Mouse (Mus musculus): ENCODE measurements at regions not wholly inside any gene's neighbourhood (a gene's known extent, or its start where the extent isn't known, plus 50 kb on each side); places are given as distances from the start of the nearest gene placed in this dataset.
A peak's percentile ranks its signal among the peaks of the same experiment; 100 is the strongest.

GRCm38 (mm10) chr2:75555676-75556075, 103.4 kb upstream of the Hnrnpa3 start:
- Histone ChIP-seq H3K27ac (replicated peaks) (no peak overlapping the region), H3K4me3 (no peak overlapping the region), H3K4me1 (no peaks in the 10 kb centered on the region), H3K27me3 (no peaks in the 10 kb centered on the region), H3K9me3 (no peaks in the 10 kb centered on the region), H3K36me3 (no peaks in the 10 kb centered on the region), H3K4me2 (replicated peaks) (no peak overlapping the region), H3K9ac (replicated peaks) (no peak overlapping the region)
- ATAC-seq (ENCODE audit: low FRiP score, low read depth): no peak
- 87% methylated on average over 8 of the region's 8 CpGs for WGBS

- no peak overlapping the region for H3K4me2 ChIP-seq (replicated peaks)
- 73% methylated on average over 7 of the region's 7 CpGs for WGBS
- no peaks in the 10 kb centered on the region for H3K36me3 ChIP-seq
- no peak overlapping the region for H3K27ac ChIP-seq (replicated peaks)
- H3K4me3 ChIP-seq: no peak overlapping the region
- H3K4me1 ChIP-seq: no peaks in the 10 kb centered on the region
- ATAC-seq (ENCODE audit: low FRiP score, low read depth): no peak
- H3K27me3 ChIP-seq: no peaks in the 10 kb centered on the region
- no peaks in the 10 kb centered on the region for H3K9me3 ChIP-seq
- no peak overlapping the region for H3K9ac ChIP-seq (replicated peaks)
Measured at GRCm38 (mm10) chr2:75556744-75557143, 102.3 kb upstream of the Hnrnpa3 start.

DNA sequence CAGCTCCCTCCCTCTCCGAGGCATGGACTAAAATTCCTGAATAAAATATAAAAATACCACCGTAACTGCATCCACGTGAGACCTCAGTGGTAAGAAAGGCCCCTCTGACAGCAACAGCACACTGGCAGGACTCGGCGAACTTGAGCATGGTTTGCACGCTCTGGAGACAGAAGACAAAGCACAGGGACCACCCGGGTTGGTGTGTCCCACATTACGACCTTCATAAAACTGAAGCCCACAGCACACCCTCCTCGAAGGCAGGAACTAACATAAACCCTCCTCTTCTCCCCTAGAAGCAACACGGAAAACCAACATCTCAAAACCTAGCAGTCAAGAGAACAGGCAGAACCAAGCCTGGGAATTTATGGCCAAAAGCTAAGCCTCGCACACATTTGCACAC, 101.7 kb upstream of the Hnrnpa3 start:
- no peak overlapping the region for H3K27ac ChIP-seq (replicated peaks)
- H3K27me3 ChIP-seq: no peaks in the 10 kb centered on the region
- H3K9ac ChIP-seq (replicated peaks): no peak overlapping the region
- no peak overlapping the region for H3K4me2 ChIP-seq (replicated peaks)
- no peaks in the 10 kb centered on the region for H3K9me3 ChIP-seq
- H3K36me3 ChIP-seq: no peaks in the 10 kb centered on the region
- H3K4me3 ChIP-seq: no peak overlapping the region
- ATAC-seq (ENCODE audit: low FRiP score, low read depth): no peak
- WGBS: 82% methylated on average over 11 of the region's 11 CpGs
- no peaks in the 10 kb centered on the region for H3K4me1 ChIP-seq

DNA sequence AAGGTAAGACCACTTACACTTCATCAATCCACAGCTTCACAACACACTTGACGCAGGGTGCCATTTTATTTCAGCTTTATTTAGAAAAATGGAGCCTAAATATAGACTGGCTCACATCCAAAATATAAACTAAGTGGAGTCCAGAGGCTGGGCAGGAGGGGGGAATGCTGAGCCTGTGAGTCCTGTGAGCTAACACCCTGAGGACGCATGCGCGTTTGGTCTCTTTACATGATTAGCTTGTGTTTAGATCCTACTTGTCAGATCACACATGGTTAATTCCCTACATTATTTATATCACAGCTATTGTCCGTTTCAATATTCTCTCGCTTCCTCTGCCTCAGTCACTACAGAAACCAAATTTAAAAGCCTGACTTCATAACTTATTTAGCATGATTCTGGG, 99.1 kb upstream of the Hnrnpa3 start:
- Histone ChIP-seq H3K4me1 (no peaks in the 10 kb centered on the region), H3K27ac (replicated peaks) (no peak overlapping the region)

DNA sequence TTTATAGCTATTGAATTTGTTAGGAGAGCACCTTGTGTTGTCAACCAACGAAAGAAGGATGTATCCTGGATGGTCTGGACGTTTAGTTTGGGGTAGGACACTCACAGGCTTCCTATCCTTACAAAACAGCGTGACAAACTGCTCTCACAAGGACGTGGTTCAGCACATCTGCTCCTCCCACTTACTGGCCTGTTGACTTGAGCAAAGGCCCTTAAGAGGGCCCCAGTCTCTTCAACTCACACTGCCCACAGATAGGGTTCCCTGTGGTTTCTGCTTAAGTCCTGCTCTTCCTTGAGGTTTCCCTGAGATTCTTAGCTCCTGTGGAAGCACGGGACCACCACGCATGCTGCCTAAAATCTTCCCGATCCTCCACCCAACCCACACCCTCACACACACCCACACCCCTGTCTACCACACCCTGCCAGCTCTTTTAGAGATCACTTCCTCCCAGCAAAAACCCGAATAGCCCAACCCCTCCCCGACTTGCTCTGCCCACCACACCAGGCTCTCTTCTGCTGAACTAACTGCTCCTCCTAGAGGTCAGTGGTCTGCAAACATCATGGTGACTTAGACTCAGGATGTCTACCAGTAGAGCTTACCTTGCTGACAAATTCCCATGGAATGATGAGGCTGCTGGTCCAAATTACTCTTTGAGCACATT, 95.7 kb upstream of the Hnrnpa3 start:
- 66% methylated on average over 9 of the region's 9 CpGs for whole genome bisulfite sequencing
- no peak overlapping the region for H3K4me3 ChIP-seq
- H3K36me3 ChIP-seq: no peaks in the 10 kb centered on the region
- H3K4me2 ChIP-seq (replicated peaks): no peak overlapping the region
- no peak for ATAC-seq (ENCODE audit: low FRiP score, low read depth)
- H3K27me3 ChIP-seq: no peaks in the 10 kb centered on the region
- no peaks in the 10 kb centered on the region for H3K9me3 ChIP-seq
- no peak overlapping the region for H3K27ac ChIP-seq (replicated peaks)
- no peak overlapping the region for H3K9ac ChIP-seq (replicated peaks)
- H3K4me1 ChIP-seq: no peaks in the 10 kb centered on the region

More for the DNA sequence above, 99.1 kb upstream of the Hnrnpa3 start:
- H3K4me3 ChIP-seq: no peak overlapping the region
- no peaks in the 10 kb centered on the region for H3K9me3 ChIP-seq
- H3K36me3 ChIP-seq: no peaks in the 10 kb centered on the region
- WGBS: 72% methylated on average over 6 of the region's 6 CpGs
- no peaks in the 10 kb centered on the region for H3K27me3 ChIP-seq
- no peak overlapping the region for H3K4me2 ChIP-seq (replicated peaks)
- H3K9ac ChIP-seq (replicated peaks): no peak overlapping the region
- ATAC-seq (ENCODE audit: low FRiP score, low read depth): no peak

DNA sequence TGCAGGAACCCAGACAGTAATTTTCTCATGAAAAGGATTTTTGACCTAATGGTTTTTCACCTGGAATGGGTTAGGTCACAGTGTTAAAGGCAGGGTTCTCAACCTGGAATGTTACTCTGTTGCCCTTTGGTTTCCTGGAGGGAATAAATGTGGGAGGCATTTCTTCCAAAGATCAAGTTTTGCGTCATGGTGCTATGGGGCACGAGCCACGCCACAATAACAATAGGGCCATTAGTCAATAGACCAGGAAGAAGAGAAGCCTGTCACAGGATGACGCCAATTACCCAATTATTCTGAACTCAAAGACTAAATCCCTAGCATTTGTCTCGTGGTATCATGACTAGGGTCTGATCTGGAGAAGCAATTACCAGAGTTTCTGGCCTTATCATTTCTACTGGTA, 94.3 kb upstream of the Hnrnpa3 start:
- 69% methylated on average over 5 of the region's 5 CpGs for WGBS
- H3K4me3 ChIP-seq: no peak overlapping the region
- H3K36me3 ChIP-seq: no peaks in the 10 kb centered on the region
- H3K9ac ChIP-seq (replicated peaks): no peak overlapping the region
- no peaks in the 10 kb centered on the region for H3K9me3 ChIP-seq
- ATAC-seq (ENCODE audit: low FRiP score, low read depth): no peak
- H3K27me3 ChIP-seq: no peaks in the 10 kb centered on the region
- no peaks in the 10 kb centered on the region for H3K4me1 ChIP-seq
- H3K4me2 ChIP-seq (replicated peaks): no peak overlapping the region
- no peak overlapping the region for H3K27ac ChIP-seq (replicated peaks)

DNA sequence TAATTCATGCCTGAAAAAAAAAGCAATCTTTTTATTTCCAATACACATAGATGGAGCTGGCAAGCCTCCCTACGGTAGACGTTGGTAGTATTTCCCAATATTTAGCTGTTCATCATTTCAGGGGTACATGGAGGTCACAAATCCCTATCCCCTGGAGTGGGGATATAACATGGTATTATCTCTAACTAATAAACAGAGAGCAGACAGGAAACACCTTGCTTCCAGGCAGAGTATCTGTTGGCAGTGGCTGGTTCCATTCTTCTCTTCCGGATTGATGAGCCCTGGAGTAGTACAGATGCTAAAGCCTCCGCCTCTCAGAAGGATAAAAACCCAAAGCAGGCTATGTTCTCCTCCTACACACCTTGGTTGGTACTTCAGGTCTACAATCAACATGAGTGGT, 91.9 kb upstream of the Hnrnpa3 start:
- no peaks in the 10 kb centered on the region for H3K36me3 ChIP-seq
- no peak overlapping the region for H3K4me3 ChIP-seq
- H3K9me3 ChIP-seq: no peaks in the 10 kb centered on the region
- no peak overlapping the region for H3K27ac ChIP-seq (replicated peaks)
- no peaks in the 10 kb centered on the region for H3K4me1 ChIP-seq
- no peak overlapping the region for H3K4me2 ChIP-seq (replicated peaks)
- 89% methylated on average over 4 of the region's 4 CpGs for WGBS
- no peak overlapping the region for H3K9ac ChIP-seq (replicated peaks)
- ATAC-seq (ENCODE audit: low FRiP score, low read depth): no peak
- no peaks in the 10 kb centered on the region for H3K27me3 ChIP-seq

DNA sequence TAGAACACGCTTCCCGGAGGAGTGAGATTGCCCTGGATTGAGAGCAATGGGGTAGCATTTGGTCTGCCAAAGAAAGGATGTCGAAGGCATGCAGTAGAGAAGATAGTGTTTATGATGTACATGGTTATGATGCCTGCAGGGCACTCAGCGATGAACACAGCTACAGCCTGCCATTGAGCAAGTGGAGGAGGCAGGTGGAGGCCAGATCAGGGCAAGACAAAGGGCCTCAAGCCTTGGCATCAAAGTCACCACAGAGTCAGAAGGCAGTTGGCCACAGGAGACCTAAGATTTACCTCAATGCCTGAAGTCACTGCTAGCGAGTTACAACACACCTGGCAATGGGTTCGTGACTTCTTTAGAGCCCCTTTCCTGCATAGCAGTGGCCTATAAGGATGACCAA, 89.3 kb upstream of the Hnrnpa3 start:
- Histone ChIP-seq H3K4me3 (no peak overlapping the region), H3K27me3 (no peaks in the 10 kb centered on the region), H3K9ac (replicated peaks) (no peak overlapping the region), H3K4me1 (no peaks in the 10 kb centered on the region), H3K36me3 (no peaks in the 10 kb centered on the region), H3K4me2 (replicated peaks) (no peak overlapping the region), H3K27ac (replicated peaks) (no peak overlapping the region), H3K9me3 (no peaks in the 10 kb centered on the region)
- 84% methylated on average over 6 of the region's 6 CpGs for WGBS
- no peak for ATAC-seq (ENCODE audit: low FRiP score, low read depth)

- no peaks in the 10 kb centered on the region for H3K36me3 ChIP-seq
- no peaks in the 10 kb centered on the region for H3K27me3 ChIP-seq
- H3K4me1 ChIP-seq: no peaks in the 10 kb centered on the region
- 88% methylated on average over 2 of the region's 2 CpGs for WGBS
- H3K9me3 ChIP-seq: no peaks in the 10 kb centered on the region
- no peak overlapping the region for H3K27ac ChIP-seq (replicated peaks)
- no peak for ATAC-seq (ENCODE audit: low FRiP score, low read depth)
- H3K9ac ChIP-seq (replicated peaks): no peak overlapping the region
- H3K4me3 ChIP-seq: no peak overlapping the region
- no peak overlapping the region for H3K4me2 ChIP-seq (replicated peaks)
Measured at GRCm38 (mm10) chr2:75570246-75570645, 88.8 kb upstream of the Hnrnpa3 start.

- H3K27ac ChIP-seq (replicated peaks): no peak overlapping the region
- H3K27me3 ChIP-seq: peaks cover 5% of the 10 kb centered on the region; the same call in 1 of the 2 replicates
- peaks cover 15% of the 10 kb centered on the region for H3K4me1 ChIP-seq
- H3K4me2 ChIP-seq (replicated peaks): peak overlapping the region; percentile 52
- H3K4me3 ChIP-seq: peak overlapping the region; percentile 27
- H3K9me3 ChIP-seq: no peaks in the 10 kb centered on the region
- no peaks in the 10 kb centered on the region for H3K36me3 ChIP-seq
- 0 out of 2 replicates have a peak, but pooled peaks have one; percentile 52 for ATAC-seq (ENCODE audit: low FRiP score, low read depth)
- H3K9ac ChIP-seq (replicated peaks): no peak overlapping the region; the same call in 1 of the 2 replicates
- 2% methylated on average over 16 of the region's 16 CpGs for WGBS
Measured at GRCm38 (mm10) chr2:75584975-75585374, 74.1 kb upstream of the Hnrnpa3 start.

GRCm38 (mm10) chr2:75588572-75588971, 70.5 kb upstream of the Hnrnpa3 start:
- H3K9me3 ChIP-seq: no peaks in the 10 kb centered on the region
- no peak overlapping the region for H3K4me2 ChIP-seq (replicated peaks)
- H3K4me3 ChIP-seq: no peak overlapping the region
- H3K36me3 ChIP-seq: no peaks in the 10 kb centered on the region
- H3K27ac ChIP-seq (replicated peaks): no peak overlapping the region
- ATAC-seq (ENCODE audit: low FRiP score, low read depth): no peak
- no peak overlapping the region for H3K9ac ChIP-seq (replicated peaks)
- peaks cover 14% of the 10 kb centered on the region for H3K27me3 ChIP-seq
- H3K4me1 ChIP-seq: peaks cover 16% of the 10 kb centered on the region
- 2% methylated on average over 6 of the region's 6 CpGs for WGBS

DNA sequence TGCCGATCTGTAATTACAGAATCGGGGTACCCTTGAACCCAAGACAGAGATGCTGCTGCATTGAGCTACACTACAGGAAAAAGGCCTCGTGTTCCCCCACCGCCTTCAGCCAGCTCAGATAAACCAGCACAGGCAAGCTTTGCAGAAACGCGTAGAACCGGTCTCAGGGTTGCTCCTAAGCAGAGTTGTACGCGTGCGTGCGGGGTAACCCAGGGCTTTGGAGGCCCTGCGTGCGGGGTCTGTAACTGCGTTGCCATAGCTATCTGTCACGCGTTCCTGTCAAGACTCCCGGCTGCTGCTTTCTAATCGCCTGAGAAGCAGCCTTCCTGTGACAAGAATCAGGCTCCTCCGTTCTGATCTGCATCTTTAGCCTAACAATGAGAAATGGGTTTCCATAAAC, 69.6 kb upstream of the Hnrnpa3 start:
- Histone ChIP-seq H3K4me3 (peak overlapping the region; percentile 5), H3K9me3 (no peaks in the 10 kb centered on the region), H3K4me2 (replicated peaks) (peak overlapping the region; percentile 49), H3K27me3 (peaks cover 16% of the 10 kb centered on the region), H3K9ac (replicated peaks) (peak overlapping the region; percentile 31; the same call in 1 of the 2 replicates), H3K27ac (replicated peaks) (no peak overlapping the region), H3K4me1 (peaks cover 16% of the 10 kb centered on the region), H3K36me3 (no peaks in the 10 kb centered on the region)
- 5% methylated on average over 19 of the region's 19 CpGs for WGBS
- ATAC-seq (ENCODE audit: low FRiP score, low read depth): peak; percentile 74

DNA sequence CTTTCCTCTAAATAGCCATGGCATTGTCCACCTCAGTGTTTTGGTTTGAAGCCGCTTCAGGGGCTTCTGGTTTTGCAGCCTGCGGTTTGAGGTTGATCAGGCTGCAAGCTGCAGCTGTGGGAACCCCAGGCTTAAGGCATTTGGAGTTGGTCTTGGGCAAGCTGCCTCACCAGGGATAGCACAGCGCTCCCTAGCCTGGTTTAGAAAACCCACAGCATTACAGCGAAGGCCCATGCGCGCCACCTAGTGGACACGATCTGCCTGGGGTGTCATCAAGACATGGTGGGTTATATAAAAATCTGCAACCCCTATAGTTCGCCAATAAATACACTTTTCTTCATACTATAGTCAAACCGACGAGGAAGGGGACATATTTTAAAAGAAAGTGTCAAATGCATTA, 68.9 kb upstream of the Hnrnpa3 start:
- Histone ChIP-seq H3K9me3 (no peaks in the 10 kb centered on the region), H3K27ac (replicated peaks) (no peak overlapping the region), H3K9ac (replicated peaks) (no peak overlapping the region), H3K4me2 (replicated peaks) (peak overlapping the region; percentile 49), H3K4me1 (peaks cover 11% of the 10 kb centered on the region), H3K27me3 (peaks cover 16% of the 10 kb centered on the region), H3K4me3 (peak overlapping the region; percentile 5), H3K36me3 (no peaks in the 10 kb centered on the region)
- 6% methylated on average over 10 of the region's 10 CpGs for WGBS
- peak; percentile 49 for ATAC-seq (ENCODE audit: low FRiP score, low read depth)

Measured in midbrain, embryonic 12.5 days (tissue).